1 mouse cellular context compared by ENCODE assay signal in the genomic region with DNA sequence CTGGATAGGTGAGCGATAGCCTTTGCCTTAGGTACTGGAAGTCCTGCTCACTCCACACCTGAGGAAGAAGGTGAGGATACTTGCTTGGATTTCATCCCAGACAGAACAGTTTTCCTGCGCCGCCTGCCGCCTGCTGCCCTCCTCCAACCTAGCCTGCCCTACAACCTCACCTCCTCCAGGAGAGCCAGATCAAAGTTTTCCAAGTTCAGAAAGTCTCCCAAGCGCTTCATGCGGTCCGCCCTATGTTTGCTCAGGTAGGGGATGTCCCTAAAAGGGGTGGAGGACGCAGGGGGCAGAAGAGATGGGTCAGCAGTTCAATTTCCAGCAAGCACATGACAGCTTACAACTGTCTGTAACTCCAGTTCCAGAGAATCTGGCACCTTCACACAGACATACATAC.
TF ChIP-seq lines count a peak whose summit lies in the region.

No protein-coding gene starts in this region.

TF ChIP-seq in CH12.LX, 34 proteins besides CTCF, POLR2A, EP300 and RAD21 (continued from another document):
- TF ChIP-seq E2F4 (IDR thresholded peaks at IDR 0.05; ENCODE audit: insufficient replicate concordance, low read depth, low read length) (no peak), MYC (IDR thresholded peaks at IDR 0.05; ENCODE audit: low read depth, low read length) (no peak), CHD2 (IDR thresholded peaks at IDR 0.05; ENCODE audit: low read length) (no peak), ETS1 (conservative IDR thresholded peaks at IDR 0.05; ENCODE audit: low read depth, low read length) (no peak), USF1 (IDR thresholded peaks at IDR 0.05; ENCODE audit: low read depth, low read length) (no peak), UBTF (IDR thresholded peaks at IDR 0.05; ENCODE audit: low read depth, low read length) (no peak)
